Mouse (Mus musculus) kidney, postnatal 14 days (tissue): Measurements from ENCODE around the gene Armt1.

Experiments
- DNase-seq: peaks from one replicate; pipeline ENCODE4 v3.0.0; 2022; ENCODE audit warnings: mixed read lengths

The Armt1 gene

GRCm38 (mm10) chr10:4456409-4456808 lies 24.1 kb downstream of the Armt1 start:
- no peak for DNase-seq

GRCm38 (mm10) chr10:4460201-4460600 lies 27.9 kb downstream of the Armt1 start:
- no peak for DNase-seq

DNA sequence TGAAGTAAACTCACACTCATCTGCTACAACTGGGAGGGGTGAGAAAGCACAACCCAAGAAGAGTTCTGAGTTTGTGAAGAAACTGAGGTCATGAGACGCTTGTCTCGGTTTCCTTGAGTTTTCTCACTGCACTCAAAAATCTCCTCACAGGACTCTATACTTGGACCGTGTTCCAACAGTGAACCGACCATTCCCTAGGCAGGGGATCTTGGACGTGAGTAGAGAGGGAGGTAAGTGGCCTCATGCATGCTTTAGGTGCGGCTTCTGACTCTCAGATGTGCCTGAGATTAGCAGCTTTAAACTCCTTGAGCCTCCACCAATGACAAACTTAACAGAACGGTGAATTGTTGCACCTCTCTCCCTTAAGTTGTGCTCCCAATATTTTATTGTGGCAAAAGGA lies 33.5 kb downstream of the Armt1 start:
- DNase-seq, result no peak

DNA sequence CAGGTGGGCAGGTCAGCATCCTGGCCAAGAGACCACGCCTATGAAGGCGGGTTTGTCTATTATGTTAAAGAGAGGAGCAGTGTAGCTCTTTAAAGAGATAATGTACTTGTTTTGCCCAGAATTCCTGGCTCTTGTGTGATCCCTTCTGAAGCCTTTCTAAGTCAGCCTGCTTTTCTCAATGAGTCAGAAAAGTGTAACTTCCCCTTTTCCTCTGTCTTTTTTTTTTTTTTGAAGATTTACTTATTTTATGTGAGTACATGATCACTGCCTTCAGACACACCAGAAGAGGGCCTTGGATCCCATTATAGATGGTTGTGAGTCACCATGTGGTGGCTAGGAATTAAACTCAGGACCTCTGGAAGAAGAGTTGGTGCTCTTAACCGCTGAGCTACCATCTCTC lies 37.1 kb downstream of the Armt1 start:
- DNase-seq, result no peak

DNA sequence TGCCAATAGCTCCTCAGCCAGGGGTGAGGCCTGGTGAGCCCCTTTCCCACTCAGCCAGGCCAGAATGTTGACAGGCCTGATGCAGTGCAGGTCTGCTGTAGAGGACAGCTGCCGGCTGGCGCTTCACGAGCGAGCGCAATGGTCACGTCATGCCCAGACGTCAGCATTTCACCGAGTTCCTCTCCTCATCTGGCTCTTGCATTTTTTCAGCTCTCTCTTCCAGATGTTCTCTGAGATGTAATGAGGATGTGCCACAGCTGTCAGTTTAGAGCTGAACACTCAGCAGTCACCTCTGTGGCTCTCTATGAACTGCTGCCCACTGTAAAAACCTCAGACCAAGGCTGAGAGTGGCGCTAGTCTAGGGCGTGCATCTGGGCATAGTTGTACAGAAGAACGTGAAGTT lies 41.3 kb downstream of the Armt1 start:
- DNase-seq, result no peak

- no peak for DNase-seq
Measured at GRCm38 (mm10) chr10:4475431-4475830, 43.2 kb downstream of the Armt1 start.

DNA sequence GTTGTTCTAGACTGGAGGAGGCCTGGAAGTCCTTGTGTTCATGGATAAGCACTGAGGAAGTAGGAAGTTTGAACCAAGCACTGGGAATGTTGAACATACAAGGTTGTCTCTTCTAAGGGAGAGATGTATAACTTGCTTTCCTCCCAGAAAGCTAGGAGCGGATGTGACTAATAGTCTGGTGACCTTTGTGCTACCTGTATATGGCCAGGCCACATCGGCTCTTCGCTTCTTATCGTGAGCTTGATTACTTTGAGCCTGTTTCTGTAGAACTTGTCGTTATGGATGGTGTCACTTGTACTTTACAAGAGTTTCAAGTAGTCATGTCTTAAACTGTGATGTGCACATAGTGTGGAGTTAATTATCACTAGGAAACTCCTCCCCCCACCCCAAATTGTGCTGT lies 44.3 kb downstream of the Armt1 start:
- DNase-seq, result no peak

DNA sequence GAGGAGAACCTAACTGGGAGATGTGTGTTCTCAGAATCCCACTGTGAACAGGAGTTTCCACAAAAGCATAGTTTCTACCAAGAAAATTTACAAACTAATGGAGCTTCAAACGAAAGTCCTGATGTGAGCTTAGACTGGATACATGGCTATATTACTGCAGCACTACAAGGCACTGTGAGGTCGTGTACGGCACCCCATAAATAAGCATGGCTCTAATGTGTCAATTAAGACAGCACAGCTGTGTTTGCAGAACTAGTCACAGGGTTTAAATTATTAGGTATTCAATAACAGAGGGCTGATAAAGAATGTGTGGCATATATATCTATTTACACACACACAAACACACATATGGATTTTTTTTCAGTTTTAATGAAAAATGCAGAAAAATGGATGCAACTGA lies 48.7 kb downstream of the Armt1 start:
- DNase-seq, result no peak

GRCm38 (mm10) chr10:4481695-4482094 lies 49.4 kb downstream of the Armt1 start:
- no peak for DNase-seq

DNA sequence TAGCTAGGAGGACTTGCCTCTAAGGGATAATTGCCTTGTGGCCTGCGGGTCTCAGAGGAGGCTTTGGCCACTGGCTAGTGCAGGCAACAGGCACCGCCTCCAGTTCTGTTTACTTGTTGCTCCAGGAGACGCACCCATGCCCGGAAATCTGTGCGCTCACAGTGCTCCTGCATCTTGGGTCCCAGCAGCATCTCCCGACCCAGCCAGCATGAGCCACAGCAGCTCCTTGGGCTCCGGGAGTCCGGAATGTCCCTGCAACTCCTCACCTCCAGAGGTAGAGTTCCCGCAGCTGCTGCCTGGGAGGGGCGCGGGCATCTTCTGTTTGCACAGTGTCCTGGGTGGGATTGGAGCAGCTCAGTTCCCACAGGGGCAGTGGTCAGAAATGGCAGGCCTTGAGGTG lies 50.1 kb downstream of the Armt1 start, which contains the start of gene Ccdc170:
Gene Ccdc170 (plus strand): TSS at position 148 of the 400 bp plus-strand sequence.
- DNase-seq, result no peak

GRCm38 (mm10) chr10:4483848-4484247 lies 51.6 kb downstream of the Armt1 start:
- DNase-seq, result no peak

DNA sequence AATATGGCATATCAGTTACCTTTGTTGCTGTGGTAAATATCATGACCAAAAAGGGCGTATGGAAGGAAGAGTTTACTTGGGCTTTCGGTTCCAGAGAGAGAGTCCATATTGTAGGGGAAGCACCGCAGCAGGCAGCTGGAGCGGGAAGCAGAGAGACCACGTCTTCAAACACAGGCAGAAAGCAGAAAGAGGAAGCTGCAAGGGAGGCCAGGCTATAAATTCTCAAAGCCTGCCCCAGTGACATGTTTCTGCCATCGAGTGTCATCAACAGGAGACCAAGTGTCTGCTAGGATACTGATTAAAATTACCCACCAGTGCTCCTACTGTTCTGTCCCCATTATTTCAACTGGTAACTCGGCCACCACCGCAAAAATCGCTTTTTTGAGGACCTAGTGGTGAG lies 52.7 kb downstream of the Armt1 start:
- DNase-seq, result no peak

DNA sequence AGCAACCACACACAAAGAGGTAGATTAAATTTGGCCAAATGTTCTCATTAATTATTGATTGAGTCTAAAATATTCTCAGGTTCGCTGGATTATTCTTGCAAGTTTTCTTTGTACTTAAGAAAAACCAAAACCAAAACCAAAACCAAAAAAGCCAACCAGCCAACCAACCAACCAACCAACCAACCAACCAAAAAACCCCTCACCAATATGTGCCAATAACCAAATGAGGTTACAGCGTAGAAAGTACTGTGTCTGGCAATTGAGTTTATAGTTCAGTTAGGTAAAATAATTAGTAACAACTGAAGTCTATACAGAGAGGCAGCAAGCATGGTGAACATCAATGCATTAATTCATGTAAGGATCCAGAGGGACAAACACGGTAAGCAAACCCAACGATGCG lies 57.6 kb downstream of the Armt1 start:
- DNase-seq, result no peak

DNA sequence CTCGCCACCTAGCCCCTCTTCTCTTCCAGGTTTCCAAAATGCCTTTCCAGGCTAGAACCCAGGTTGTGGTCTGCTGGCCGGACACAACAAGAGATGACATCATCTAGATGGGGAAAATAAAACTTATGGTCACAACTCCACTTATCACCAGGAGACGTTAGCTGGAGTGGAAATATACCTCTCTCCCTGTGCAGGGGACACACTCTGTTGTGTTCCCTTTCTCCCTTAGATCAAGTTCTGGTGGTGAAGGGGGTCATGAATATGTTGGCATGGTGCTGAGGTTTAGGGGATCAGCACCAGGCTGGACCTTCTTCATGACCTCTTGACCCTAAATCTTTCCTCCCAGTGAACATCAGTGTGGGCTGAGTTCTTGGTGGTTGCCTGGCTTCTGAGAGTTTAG lies 59.0 kb downstream of the Armt1 start:
- DNase-seq, result no peak

DNA sequence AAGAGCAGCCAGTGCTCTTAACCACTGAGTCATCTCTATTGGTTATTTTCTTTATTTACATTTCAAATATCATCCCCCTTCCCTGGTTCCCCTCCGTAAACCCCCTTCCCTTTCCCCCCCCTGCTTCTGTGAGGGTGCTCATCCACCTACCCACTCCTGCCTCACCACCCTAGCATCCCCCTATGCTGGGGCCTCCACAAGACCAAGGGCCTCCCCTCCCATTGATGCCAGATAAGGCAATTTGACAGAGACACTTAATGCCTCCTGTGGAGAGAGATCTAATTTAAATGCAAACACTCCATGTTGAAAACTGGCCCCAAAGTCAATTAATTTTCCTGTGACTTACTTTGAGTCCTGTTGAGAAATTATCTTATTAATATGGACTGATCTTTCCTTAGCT lies 59.8 kb downstream of the Armt1 start:
- no peak for DNase-seq

DNA sequence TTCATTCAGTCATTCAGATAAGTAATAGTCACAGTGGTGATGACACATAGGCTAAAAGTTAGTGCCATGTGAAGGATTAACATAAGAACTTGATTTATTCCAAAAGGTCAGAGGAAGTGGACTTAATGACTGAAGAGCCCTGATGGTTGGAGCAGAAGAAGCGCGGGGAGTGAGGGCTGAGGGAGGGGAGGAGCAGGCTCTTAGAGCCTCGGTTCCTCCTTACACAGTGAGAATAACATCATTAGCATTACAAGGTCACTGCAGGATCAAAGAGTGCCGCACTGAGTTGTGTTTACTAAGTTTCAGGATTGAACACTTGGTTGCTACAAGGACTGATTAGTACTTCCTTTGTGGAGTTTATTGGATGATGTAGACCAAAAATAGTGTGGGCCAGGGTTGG lies 60.6 kb downstream of the Armt1 start:
- no peak for DNase-seq

DNA sequence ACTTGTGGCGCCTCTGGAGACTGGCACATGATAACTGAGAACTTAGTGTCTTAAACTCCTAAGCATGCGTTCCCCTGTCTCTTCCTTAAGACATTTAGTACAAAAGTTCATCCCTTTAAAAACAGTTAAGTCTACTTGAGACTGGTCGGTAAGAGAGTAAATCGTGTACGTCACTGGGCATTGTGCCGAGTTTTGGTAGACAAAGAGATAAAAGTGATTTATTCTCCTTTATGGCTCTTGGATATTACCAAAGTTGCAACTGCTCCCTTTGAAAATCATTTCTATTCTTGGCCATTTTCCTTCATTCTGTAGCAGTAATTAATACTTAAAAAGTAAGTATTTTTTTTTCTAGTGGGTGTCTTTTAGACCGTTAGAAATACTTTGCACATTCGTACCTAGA lies 71.0 kb downstream of the Armt1 start:
- peak; percentile 21 for DNase-seq
